Mouse (Mus musculus): ENCODE data around the gene Uqcc2.

DNA sequence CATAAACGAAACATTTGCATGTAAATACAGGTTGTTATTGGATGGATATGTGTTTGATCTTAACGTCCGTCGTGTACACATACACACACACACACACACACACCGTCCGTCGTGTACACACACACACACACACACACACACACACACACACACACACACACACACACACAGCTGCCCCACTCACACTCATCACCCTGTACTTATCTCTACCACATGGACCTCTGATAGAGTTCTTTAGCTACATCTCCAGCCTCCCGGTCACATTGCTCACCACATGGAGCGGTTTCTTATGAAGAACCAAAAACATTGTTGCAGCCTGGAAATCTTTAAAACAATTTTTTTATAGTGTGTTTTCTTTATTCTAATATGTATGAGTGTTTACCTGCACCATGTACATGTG is 471 bp upstream of the Uqcc2 start:
- no peak for TF ChIP-seq CTCF (IDR thresholded peaks at IDR 0.05; ENCODE audit: borderline replicate concordance, insufficient read depth, low read depth, low read length)
- TF ChIP-seq POLR2A (IDR thresholded peaks at IDR 0.05; ENCODE audit: borderline replicate concordance, insufficient read depth, low read length), result no peak
